Mouse (Mus musculus) neural tube, embryonic 13.5 days (tissue): ENCODE measurements around the gene Snca. TPM values are rescaled to one million over a fixed set of nuclear protein-coding genes. Genes with fewer than 3 reads are reported as not detected.

Experiments
- ATAC-seq: fragments of 200-750 bp; cut with Nextera tagmentation; 2 replicates; pipeline ENCODE4 v1.8.0; 2017; ENCODE audit warnings: low read depth, mild to moderate bottlenecking, moderate TSS enrichment, moderate library complexity
- H3K27ac ChIP-seq: fragments of 300-500 bp; sonication (generic); replicated peaks from 2 replicates; pipeline ENCODE4 v1.5.1; 2015; ENCODE audit warnings: moderate library complexity, mild to moderate bottlenecking, inconsistent platforms
- H3K27me3 ChIP-seq: fragments of 300-500 bp; sonication (generic); 2 replicates; pipeline ENCODE4 v1.6.1; 2015; ENCODE audit warnings: mild to moderate bottlenecking, inconsistent platforms
- H3K36me3 ChIP-seq: fragments of 300-500 bp; sonication (generic); 2 replicates; pipeline ENCODE4 v1.6.1; 2015; ENCODE audit warnings: mild to moderate bottlenecking, inconsistent platforms
- H3K4me1 ChIP-seq: fragments of 300-500 bp; sonication (generic); replicated peaks from 2 replicates; pipeline ENCODE4 v1.6.1; 2015; ENCODE audit warnings: inconsistent platforms
- H3K4me2 ChIP-seq: fragments of 300-500 bp; sonication (generic); 2 replicates; pipeline ENCODE4 v1.6.1; 2015; ENCODE audit warnings: inconsistent platforms, mild to moderate bottlenecking, moderate library complexity
- H3K4me3 ChIP-seq: fragments of 300-500 bp; sonication (generic); 2 replicates; pipeline ENCODE4 v1.5.1; 2015; ENCODE audit warnings: mild to moderate bottlenecking, inconsistent platforms
- H3K9ac ChIP-seq: fragments of 300-500 bp; sonication (generic); 2 replicates; pipeline ENCODE4 v1.6.1; 2015; ENCODE audit warnings: moderate library complexity, mild to moderate bottlenecking, inconsistent platforms
- H3K9me3 ChIP-seq: fragments of 300-500 bp; sonication (generic); 2 replicates; pipeline ENCODE4 v1.6.1; 2016; ENCODE audit warnings: inconsistent platforms
- WGBS: fragments of 180-500 bp; shearing (Covaris S2); methylation state at CpG from one replicate; pipeline ENCODE4 v1.1.7; 2015; 5-methylcytosine and 5-hydroxymethylcytosine counted together
- polyA plus RNA-seq: library from polyadenylated mRNA; unstranded; fragments of >200 nt; fragmentation: Nextera tagmentation; extraction: Ambion mirVana; gene quantifications from 2 replicates; pipeline ENCODE4 v1.2.1, GENCODE M21; 2015

Snca gene
- polyA plus RNA-seq, 1 experiment from 2014 or later: 135 TPM

GRCm38 (mm10) chr6:60771899-60772298 is 57.8 kb downstream of the Snca start:
- 90% methylated on average over 1 of the region's 1 CpGs for WGBS
- Histone ChIP-seq H3K4me1 (no peaks in the 10 kb centered on the region), H3K4me2 (no peak overlapping the region), H3K27ac (no peak overlapping the region), H3K9me3 (no peaks in the 10 kb centered on the region), H3K9ac (no peak overlapping the region), H3K27me3 (no peaks in the 10 kb centered on the region), H3K36me3 (no peaks in the 10 kb centered on the region), H3K4me3 (no peak overlapping the region)
- ATAC-seq: no peak

- H3K4me1 ChIP-seq: peaks cover 6% of the 10 kb centered on the region; the same call in 1 of the 2 replicates
- no peak overlapping the region for H3K4me2 ChIP-seq
- no peak for ATAC-seq
- no peak overlapping the region for H3K4me3 ChIP-seq
- WGBS: 80% methylated on average over 3 of the region's 3 CpGs
- no peak overlapping the region for H3K9ac ChIP-seq
- H3K27me3 ChIP-seq: no peaks in the 10 kb centered on the region
- H3K36me3 ChIP-seq: no peaks in the 10 kb centered on the region
- H3K27ac ChIP-seq: no peak overlapping the region
- H3K9me3 ChIP-seq: no peaks in the 10 kb centered on the region
These were observed 64.0 kb downstream of the Snca start for GRCm38 (mm10) chr6:60765696-60766095.

- Histone ChIP-seq H3K9ac (no peak overlapping the region), H3K36me3 (no peaks in the 10 kb centered on the region), H3K9me3 (no peaks in the 10 kb centered on the region), H3K4me1 (peaks cover 6% of the 10 kb centered on the region; the same call in 1 of the 2 replicates), H3K4me2 (no peak overlapping the region), H3K4me3 (no peak overlapping the region), H3K27ac (no peak overlapping the region), H3K27me3 (no peaks in the 10 kb centered on the region)
- WGBS: 86% methylated on average over 4 of the region's 4 CpGs
- ATAC-seq: no peak
These were observed 66.8 kb downstream of the Snca start for GRCm38 (mm10) chr6:60762864-60763263.

GRCm38 (mm10) chr6:60761710-60762109 is 67.9 kb downstream of the Snca start:
- ATAC-seq: peak; percentile 61
- no peak overlapping the region for H3K27ac ChIP-seq
- WGBS: 50% methylated on average over 2 of the region's 2 CpGs

GRCm38 (mm10) chr6:60754975-60755374 is 74.7 kb downstream of the Snca start:
- Histone ChIP-seq H3K4me3 (no peak overlapping the region), H3K4me1 (no peaks in the 10 kb centered on the region), H3K36me3 (no peaks in the 10 kb centered on the region), H3K9me3 (no peaks in the 10 kb centered on the region), H3K27ac (no peak overlapping the region), H3K9ac (no peak overlapping the region), H3K27me3 (no peaks in the 10 kb centered on the region), H3K4me2 (no peak overlapping the region)
- ATAC-seq: no peak
- WGBS: 89% methylated on average over 1 of the region's 1 CpGs

More at GRCm38 (mm10) chr6:60761710-60762109, 67.9 kb downstream of the Snca start:
- no peaks in the 10 kb centered on the region for H3K36me3 ChIP-seq
- H3K4me2 ChIP-seq: no peak overlapping the region
- no peaks in the 10 kb centered on the region for H3K27me3 ChIP-seq
- H3K9ac ChIP-seq: no peak overlapping the region
- H3K4me1 ChIP-seq: peaks cover 6% of the 10 kb centered on the region; the same call in 1 of the 2 replicates
- H3K4me3 ChIP-seq: no peak overlapping the region
- no peaks in the 10 kb centered on the region for H3K9me3 ChIP-seq

GRCm38 (mm10) chr6:60745965-60746364 is 83.7 kb downstream of the Snca start:
- Histone ChIP-seq H3K4me1 (no peaks in the 10 kb centered on the region), H3K9ac (no peak overlapping the region), H3K27ac (no peak overlapping the region), H3K4me3 (no peak overlapping the region), H3K27me3 (no peaks in the 10 kb centered on the region), H3K4me2 (no peak overlapping the region), H3K36me3 (no peaks in the 10 kb centered on the region), H3K9me3 (no peaks in the 10 kb centered on the region)
- ATAC-seq: no peak

- H3K9me3 ChIP-seq: no peaks in the 10 kb centered on the region
- H3K4me2 ChIP-seq: no peak overlapping the region
- H3K27ac ChIP-seq: no peak overlapping the region
- no peak overlapping the region for H3K9ac ChIP-seq
- ATAC-seq: no peak
- no peaks in the 10 kb centered on the region for H3K36me3 ChIP-seq
- no peaks in the 10 kb centered on the region for H3K4me1 ChIP-seq
- H3K4me3 ChIP-seq: no peak overlapping the region
- 73% methylated on average over 2 of the region's 2 CpGs for WGBS
- no peaks in the 10 kb centered on the region for H3K27me3 ChIP-seq
These were observed 88.1 kb downstream of the Snca start for GRCm38 (mm10) chr6:60741427-60742071.

GRCm38 (mm10) chr6:60739776-60740175 is 89.9 kb downstream of the Snca start:
- H3K27me3 ChIP-seq: no peaks in the 10 kb centered on the region
- no peak for ATAC-seq
- H3K4me3 ChIP-seq: no peak overlapping the region
- H3K9ac ChIP-seq: no peak overlapping the region
- H3K4me1 ChIP-seq: no peaks in the 10 kb centered on the region
- no peak overlapping the region for H3K4me2 ChIP-seq
- H3K36me3 ChIP-seq: no peaks in the 10 kb centered on the region
- WGBS: 44% methylated on average over 1 of the region's 1 CpGs
- H3K27ac ChIP-seq: no peak overlapping the region
- H3K9me3 ChIP-seq: no peaks in the 10 kb centered on the region

- no peaks in the 10 kb centered on the region for H3K36me3 ChIP-seq
- no peak overlapping the region for H3K4me2 ChIP-seq
- no peak overlapping the region for H3K27ac ChIP-seq
- WGBS: 33% methylated on average over 2 of the region's 2 CpGs
- H3K4me1 ChIP-seq: no peaks in the 10 kb centered on the region
- H3K9me3 ChIP-seq: no peaks in the 10 kb centered on the region
- H3K4me3 ChIP-seq: no peak overlapping the region
- no peak overlapping the region for H3K9ac ChIP-seq
- no peaks in the 10 kb centered on the region for H3K27me3 ChIP-seq
- ATAC-seq: no peak
These were observed 98.5 kb downstream of the Snca start for GRCm38 (mm10) chr6:60731164-60731563.

- no peak for ATAC-seq
- no peak overlapping the region for H3K9ac ChIP-seq
These were observed 105.4 kb downstream of the Snca start for GRCm38 (mm10) chr6:60724110-60724829.

GRCm38 (mm10) chr6:60717566-60717965 is 112.1 kb downstream of the Snca start:
- H3K4me1 ChIP-seq: no peaks in the 10 kb centered on the region
- 87% methylated on average over 3 of the region's 3 CpGs for WGBS
- H3K9ac ChIP-seq: no peak overlapping the region
- H3K27me3 ChIP-seq: no peaks in the 10 kb centered on the region
- no peaks in the 10 kb centered on the region for H3K9me3 ChIP-seq
- no peak for ATAC-seq
- no peaks in the 10 kb centered on the region for H3K36me3 ChIP-seq
- no peak overlapping the region for H3K27ac ChIP-seq
- H3K4me3 ChIP-seq: no peak overlapping the region
- H3K4me2 ChIP-seq: no peak overlapping the region

More at GRCm38 (mm10) chr6:60724110-60724829, 105.4 kb downstream of the Snca start:
- H3K4me1 ChIP-seq: no peaks in the 10 kb centered on the region
- H3K4me3 ChIP-seq: no peak overlapping the region
- no peak overlapping the region for H3K4me2 ChIP-seq
- no peaks in the 10 kb centered on the region for H3K27me3 ChIP-seq
- H3K27ac ChIP-seq: no peak overlapping the region
- no peaks in the 10 kb centered on the region for H3K9me3 ChIP-seq
- H3K36me3 ChIP-seq: no peaks in the 10 kb centered on the region
- WGBS: 87% methylated on average over 2 of the region's 2 CpGs

- Histone ChIP-seq H3K9ac (no peak overlapping the region), H3K36me3 (no peaks in the 10 kb centered on the region), H3K27ac (peak overlapping the region; percentile 33; the same call in 1 of the 2 replicates), H3K4me2 (no peak overlapping the region), H3K27me3 (no peaks in the 10 kb centered on the region), H3K4me1 (peaks cover 5% of the 10 kb centered on the region; the same call in 1 of the 2 replicates), H3K9me3 (no peaks in the 10 kb centered on the region), H3K4me3 (no peak overlapping the region)
- ATAC-seq: no peak
- 26% methylated on average over 2 of the region's 2 CpGs for WGBS
These were observed 119.6 kb downstream of the Snca start for GRCm38 (mm10) chr6:60709997-60710471.
